Mouse (Mus musculus) stomach, postnatal 0 days (tissue): ENCODE data around the gene Mef2d. TPM values are rescaled to one million over a fixed set of nuclear protein-coding genes. Genes with fewer than 3 reads are reported as not detected.

ENCODE experiments used
- ATAC-seq: fragments of 200-750 bp; cut with Nextera tagmentation; 2 replicates; pipeline ENCODE4 v1.8.0; 2017; ENCODE audit not compliant: low FRiP score, low TSS enrichment
- DNase-seq: peaks from one replicate; pipeline ENCODE4 v3.0.0-alpha.2; 2016; ENCODE audit warnings: low spot score
- H3K27ac ChIP-seq: fragments of 300-500 bp; sonication (generic); replicated peaks from 2 replicates; pipeline ENCODE4 v1.5.1; 2014; ENCODE audit warnings: mild to moderate bottlenecking, control low read depth
- H3K27me3 ChIP-seq: fragments of 300-500 bp; sonication (generic); 2 replicates; pipeline ENCODE4 v1.6.1; 2014; ENCODE audit warnings: low read length; ENCODE audit not compliant: control insufficient read depth, insufficient read depth
- H3K36me3 ChIP-seq: fragments of 300-500 bp; sonication (generic); 2 replicates; pipeline ENCODE4 v1.6.1; 2014; ENCODE audit warnings: low read length, mixed read lengths; ENCODE audit not compliant: control insufficient read depth, insufficient read depth
- H3K4me1 ChIP-seq: fragments of 300-500 bp; sonication (generic); replicated peaks from 2 replicates; pipeline ENCODE4 v1.6.1; 2014; ENCODE audit warnings: antibody characterized with exemption; ENCODE audit not compliant: control insufficient read depth, insufficient read depth
- H3K4me2 ChIP-seq: fragments of 300-500 bp; sonication (generic); replicated peaks from 2 replicates; pipeline ENCODE4 v1.6.1; 2014; ENCODE audit warnings: low read depth, mild to moderate bottlenecking, control low read depth, moderate library complexity
- H3K4me3 ChIP-seq: fragments of 300-500 bp; sonication (generic); 2 replicates; pipeline ENCODE4 v1.5.1; 2014; ENCODE audit warnings: low read depth, low read length, control low read depth
- H3K9ac ChIP-seq: fragments of 300-500 bp; sonication (generic); 2 replicates; pipeline ENCODE4 v1.6.1; 2014; ENCODE audit warnings: mild to moderate bottlenecking, low read length, control low read depth, mixed read lengths
- H3K9me3 ChIP-seq: fragments of 300-500 bp; sonication (generic); 2 replicates; pipeline ENCODE4 v1.6.1; 2016; ENCODE audit warnings: low read length; ENCODE audit not compliant: control insufficient read depth
- CTCF ChIP-seq: IDR thresholded peaks from 2 replicates; pipeline ENCODE4 v1.5.1; 2016; ENCODE audit warnings: antibody characterized with exemption, low read depth, mild to moderate bottlenecking, moderate library complexity
- EP300 ChIP-seq: optimal IDR thresholded peaks from 2 replicates; pipeline ENCODE3; 2016; ENCODE audit warnings: antibody characterized with exemption
- WGBS: fragments of 180-500 bp; shearing (Covaris S2); extraction: QIAGEN DNeasy Blood & Tissue Kit; methylation state at CpG from one replicate; pipeline ENCODE4 v1.1.7; 2014; 5-methylcytosine and 5-hydroxymethylcytosine counted together
- microRNA-seq: library from miRNA; unstranded; fragments of <30 nt; microRNA quantifications from one replicate; pipeline ENCODE4, GENCODE M21; 2016
- polyA plus RNA-seq: library from polyadenylated mRNA; unstranded; fragments of >200 nt; fragmentation: Nextera tagmentation; extraction: Ambion mirVana; gene quantifications from 2 replicates; pipeline ENCODE4 v1.2.1, GENCODE M21; 2015

Gene Mef2d
- polyA plus RNA-seq, 1 experiment from 2014 or later = 10.6 TPM

GRCm38 (mm10) chr3:88216534-88217326, 74.6 kb downstream of the Mef2d start:
- WGBS = 14% methylated on average over 7 of the region's 7 CpGs
- no peak for TF ChIP-seq CTCF
- TF ChIP-seq EP300 = no peak
- Histone ChIP-seq H3K4me1 (0 out of 2 replicates have a peak, but pooled peaks cover 4% of the 10 kb centered on the region), H3K27me3 (peaks cover 27% of the 10 kb centered on the region; the same call in 1 of the 2 replicates), H3K4me3 (no peak overlapping the region), H3K36me3 (no peaks in the 10 kb centered on the region), H3K4me2 (no peak overlapping the region), H3K27ac (no peak overlapping the region), H3K9ac (no peak overlapping the region), H3K9me3 (no peaks in the 10 kb centered on the region)
- DNase-seq (no peak), ATAC-seq (no peak)

- no peak for DNase-seq
- ATAC-seq = no peak
- H3K36me3 ChIP-seq = no peaks in the 10 kb centered on the region
- H3K4me2 ChIP-seq = no peak overlapping the region
- H3K9me3 ChIP-seq = no peaks in the 10 kb centered on the region
- 65% methylated on average over 1 of the region's 2 CpGs for WGBS
- H3K27me3 ChIP-seq = peaks cover 24% of the 10 kb centered on the region; the same call in 1 of the 2 replicates
- TF ChIP-seq EP300 (no peak), CTCF (no peak)
- H3K4me3 ChIP-seq = no peak overlapping the region
- 0 out of 2 replicates have a peak, but pooled peaks cover 4% of the 10 kb centered on the region for H3K4me1 ChIP-seq
- H3K9ac ChIP-seq = no peak overlapping the region
- no peak overlapping the region for H3K27ac ChIP-seq
Measured at GRCm38 (mm10) chr3:88217679-88218078, 75.5 kb downstream of the Mef2d start.

- Histone ChIP-seq H3K9me3 (no peaks in the 10 kb centered on the region), H3K4me3 (no peak overlapping the region), H3K9ac (no peak overlapping the region), H3K27ac (no peak overlapping the region), H3K27me3 (peaks cover 16% of the 10 kb centered on the region; the same call in 1 of the 2 replicates), H3K4me2 (no peak overlapping the region), H3K36me3 (no peaks in the 10 kb centered on the region), H3K4me1 (0 out of 2 replicates have a peak, but pooled peaks cover 1% of the 10 kb centered on the region)
- DNase-seq = no peak
- ATAC-seq = no peak
- TF ChIP-seq CTCF (no peak), EP300 (no peak)
- WGBS = 16% methylated on average over 9 of the region's 9 CpGs
Measured at GRCm38 (mm10) chr3:88219940-88220339, 77.8 kb downstream of the Mef2d start.

- WGBS = 1% methylated on average over 6 of the region's 6 CpGs
- Histone ChIP-seq H3K4me1 (no peaks in the 10 kb centered on the region), H3K27ac (no peak overlapping the region), H3K9ac (no peak overlapping the region), H3K27me3 (peaks cover 7% of the 10 kb centered on the region; the same call in 1 of the 2 replicates), H3K9me3 (no peaks in the 10 kb centered on the region), H3K4me2 (no peak overlapping the region), H3K4me3 (no peak overlapping the region), H3K36me3 (no peaks in the 10 kb centered on the region)
- peak; percentile 70 for TF ChIP-seq CTCF
- no peak for TF ChIP-seq EP300
- ATAC-seq (no peak), DNase-seq (peak; percentile 85)
Measured at GRCm38 (mm10) chr3:88220842-88221241, 78.7 kb downstream of the Mef2d start.

Small RNA genes within 50 kb of the gene (microRNA-seq; reads per million reads assigned to microRNA genes)
- gene Gm25641 = not detected
- not detected for gene Mir3093
- not detected for gene Mir9-1

Other genes with a start within 250 kb of the Mef2d start
- gene Hdgf, start 236.1 kb upstream of the Mef2d start, polyA plus RNA-seq = 165 and 168 TPM in 2 replicates
- gene Mrpl24, start 222.9 kb upstream of the Mef2d start, polyA plus RNA-seq = 61.4 and 63.4 TPM in 2 replicates
- gene Isg20l2, start 212.1 kb upstream of the Mef2d start, polyA plus RNA-seq = 20.2 and 21.5 TPM in 2 replicates
- 7.1 and 7.6 TPM in 2 replicates for gene Rrnad1, start 211.7 kb upstream of the Mef2d start, polyA plus RNA-seq
- gene Crabp2, start 193.7 kb upstream of the Mef2d start, polyA plus RNA-seq = 40.4 and 44.3 TPM in 2 replicates
- gene Nes, start 171.3 kb upstream of the Mef2d start, polyA plus RNA-seq = 5.3 and 5.7 TPM in 2 replicates
- gene Bcan, start 142.1 kb upstream of the Mef2d start, polyA plus RNA-seq = 0.08 and 0.18 TPM in 2 replicates
- gene Hapln2, start 114.8 kb upstream of the Mef2d start, polyA plus RNA-seq = not detected in 2 replicates
- 17.4 and 19.2 TPM in 2 replicates for gene Gpatch4, start 99.3 kb upstream of the Mef2d start, polyA plus RNA-seq
- 134 and 142 TPM in 2 replicates for gene Naxe, start 83.9 kb upstream of the Mef2d start, polyA plus RNA-seq
- gene Ttc24, start 64.1 kb upstream of the Mef2d start, polyA plus RNA-seq = not detected in 2 replicates
- gene Iqgap3, start 60.4 kb upstream of the Mef2d start, polyA plus RNA-seq = 3.8 and 4.5 TPM in 2 replicates
- 19.4 and 27.0 TPM in 2 replicates for gene Rhbg, start 112.3 kb downstream of the Mef2d start, polyA plus RNA-seq
- 0.36 and 2.0 TPM in 2 replicates for gene Gm38392, start 144.8 kb downstream of the Mef2d start, polyA plus RNA-seq
- 9.1 and 9.3 TPM in 2 replicates for gene Tsacc, start 154.6 kb downstream of the Mef2d start, polyA plus RNA-seq
- 230 and 233 TPM in 2 replicates for gene Cct3, start 154.7 kb downstream of the Mef2d start, polyA plus RNA-seq
- 161 and 166 TPM in 2 replicates for gene Glmp, start 182.7 kb downstream of the Mef2d start, polyA plus RNA-seq
- gene Tmem79, start 193.8 kb downstream of the Mef2d start, polyA plus RNA-seq = 51.9 and 54.1 TPM in 2 replicates
- 15.9 and 19.0 TPM in 2 replicates for gene Smg5, start 193.9 kb downstream of the Mef2d start, polyA plus RNA-seq
- 12.3 and 16.2 TPM in 2 replicates for gene Paqr6, start 222.2 kb downstream of the Mef2d start, polyA plus RNA-seq
- gene Bglap3, start 230.4 kb downstream of the Mef2d start, polyA plus RNA-seq = 199 and 225 TPM in 2 replicates
- 20.1 and 24.9 TPM in 2 replicates for gene Bglap2, start 236.3 kb downstream of the Mef2d start, polyA plus RNA-seq
- gene Bglap, start 242.1 kb downstream of the Mef2d start, polyA plus RNA-seq = 0.64 TPM in 1 of 2 replicates, not detected in the other